Mouse (Mus musculus) limb, embryonic 15.5 days (tissue): ENCODE data around the gene Tmc5. TPM values are rescaled to one million over a fixed set of nuclear protein-coding genes. Genes with fewer than 3 reads are reported as not detected.

Source experiments
- ATAC-seq: fragments of 200-750 bp; cut with Nextera tagmentation; 2 replicates; pipeline ENCODE4 v1.8.0; 2017; ENCODE audit warnings: low read depth, moderate TSS enrichment; ENCODE audit not compliant: insufficient number of reproducible peaks, low FRiP score, low TSS enrichment
- H3K27ac ChIP-seq: fragments of 300-500 bp; sonication (generic); 2 replicates; pipeline ENCODE4 v1.5.1; 2015; ENCODE audit warnings: moderate library complexity, mild to moderate bottlenecking, inconsistent platforms
- H3K27me3 ChIP-seq: fragments of 300-500 bp; sonication (generic); 2 replicates; pipeline ENCODE4 v1.6.1; 2015; ENCODE audit warnings: inconsistent platforms
- H3K36me3 ChIP-seq: fragments of 300-500 bp; sonication (generic); 2 replicates; pipeline ENCODE4 v1.6.1; 2015; ENCODE audit warnings: inconsistent platforms
- H3K4me1 ChIP-seq: fragments of 300-500 bp; sonication (generic); 2 replicates; pipeline ENCODE4 v1.6.1; 2015; ENCODE audit warnings: inconsistent platforms
- H3K4me2 ChIP-seq: fragments of 300-500 bp; sonication (generic); 2 replicates; pipeline ENCODE4 v1.6.1; 2015; ENCODE audit warnings: mild to moderate bottlenecking, inconsistent platforms
- H3K4me3 ChIP-seq: fragments of 300-500 bp; sonication (generic); 2 replicates; pipeline ENCODE4 v1.5.1; 2015; ENCODE audit warnings: mild to moderate bottlenecking, inconsistent platforms
- H3K9ac ChIP-seq: fragments of 300-500 bp; sonication (generic); 2 replicates; pipeline ENCODE4 v1.6.1; 2015; ENCODE audit warnings: inconsistent platforms
- H3K9me3 ChIP-seq: fragments of 300-500 bp; sonication (generic); 2 replicates; pipeline ENCODE4 v1.6.1; 2016; ENCODE audit warnings: inconsistent platforms
- WGBS: fragments of 180-500 bp; shearing (Covaris S2); methylation state at CpG from one replicate; pipeline ENCODE4 v1.1.7; 2015; 5-methylcytosine and 5-hydroxymethylcytosine counted together
- polyA plus RNA-seq: library from polyadenylated mRNA; unstranded; fragments of >200 nt; fragmentation: Nextera tagmentation; extraction: Ambion mirVana; gene quantifications from 2 replicates; pipeline ENCODE4 v1.2.1, GENCODE M21; 2015

Gene Tmc5
- polyA plus RNA-seq, 1 experiment from 2014 or later, result 0.24 TPM

DNA sequence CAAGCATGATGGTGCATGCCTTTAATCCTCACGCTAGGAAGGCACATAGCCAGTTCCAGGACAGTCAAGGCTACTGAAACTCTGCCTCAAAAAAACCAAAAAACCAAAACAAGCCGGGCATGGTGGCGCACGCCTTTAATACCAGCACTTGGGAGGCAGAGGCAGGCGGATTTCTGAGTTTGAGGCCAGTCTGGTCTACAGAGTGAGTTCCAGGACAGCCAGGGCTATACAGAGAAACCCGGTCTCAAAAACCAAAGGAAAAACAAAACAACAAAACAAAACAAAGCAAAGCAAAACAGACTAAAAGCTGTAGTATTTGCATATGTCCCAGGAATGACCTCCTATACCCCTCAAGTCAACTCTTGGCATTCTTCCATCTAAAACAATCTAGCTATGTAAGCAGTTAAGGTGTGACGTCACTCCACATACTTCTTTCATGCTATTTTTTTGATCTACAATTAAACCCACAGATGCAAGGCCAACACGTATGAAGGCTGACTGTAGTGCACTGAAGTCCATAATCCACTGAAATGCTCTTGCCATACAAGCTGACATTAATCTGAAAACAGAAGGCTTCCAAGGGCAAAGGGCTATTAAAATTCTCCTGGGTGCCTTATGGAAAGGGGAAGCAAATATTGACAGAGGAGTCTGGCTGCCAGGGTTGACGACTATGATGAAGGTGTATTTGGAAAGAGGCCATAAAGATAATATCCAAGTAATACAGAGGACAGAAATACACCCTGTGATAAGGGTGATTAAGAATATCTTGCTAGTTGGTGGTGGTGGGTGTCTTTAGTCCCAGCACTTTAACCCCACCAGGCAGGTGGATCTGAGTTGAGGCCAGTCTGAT lies 107.1 kb downstream of the Tmc5 start:
- Histone ChIP-seq H3K4me3 (peak overlapping the region; percentile 92), H3K36me3 (no peaks in the 10 kb centered on the region), H3K27ac (no peak overlapping the region), H3K9ac (no peak overlapping the region; the same call in 1 of the 2 replicates), H3K4me1 (peaks cover 18% of the 10 kb centered on the region), H3K27me3 (no peaks in the 10 kb centered on the region), H3K4me2 (peak overlapping the region; percentile 85), H3K9me3 (no peaks in the 10 kb centered on the region)
- no peak for ATAC-seq
- 75% methylated on average over 9 of the region's 9 CpGs for WGBS

DNA sequence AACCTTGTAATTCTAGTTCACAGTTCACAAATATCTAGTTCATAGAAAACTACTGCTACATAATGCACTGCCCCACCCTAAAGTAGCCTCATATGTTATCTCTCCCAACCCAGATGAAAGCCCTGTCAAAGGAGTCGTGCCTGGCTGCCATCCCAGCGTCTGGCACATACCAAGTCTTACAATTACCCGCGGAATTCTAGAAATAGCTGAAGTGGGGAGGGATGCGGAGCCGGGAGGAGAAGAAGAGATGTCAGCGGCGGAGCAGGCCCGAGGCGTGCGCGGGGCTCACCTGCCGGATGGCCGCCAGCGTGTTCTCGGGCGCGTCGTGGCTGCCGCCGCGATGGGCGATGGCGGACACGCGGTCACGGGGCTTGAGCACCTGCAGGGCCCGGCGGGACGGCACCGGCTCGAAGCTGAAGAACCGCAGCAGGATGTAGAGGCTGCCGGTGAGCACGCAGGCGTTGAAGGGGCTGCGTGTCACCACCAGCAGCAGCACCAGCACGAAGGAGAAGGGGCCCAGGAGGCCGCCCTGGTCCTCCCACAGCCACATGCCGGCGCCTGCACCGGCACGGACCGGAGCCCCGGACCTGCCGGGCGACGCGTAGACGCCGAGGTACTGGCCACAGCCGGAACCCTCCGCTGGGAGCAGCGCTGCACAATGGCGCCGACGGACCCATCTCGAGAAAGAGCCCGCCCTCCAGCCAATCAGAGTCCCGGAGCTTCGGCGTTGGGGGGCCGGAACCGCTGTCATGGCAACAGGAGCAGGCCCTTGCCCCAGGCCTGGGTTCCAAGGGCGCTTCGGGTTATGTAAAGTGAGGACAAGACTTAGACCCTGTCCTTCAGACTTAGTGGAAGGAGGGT lies 108.2 kb downstream of the Tmc5 start, which contains the start of gene Gde1:
Gde1 (minus strand) TSS at position 678 of the 861 bp plus-strand sequence.
- Histone ChIP-seq H3K27me3 (no peaks in the 10 kb centered on the region), H3K9me3 (no peaks in the 10 kb centered on the region), H3K4me1 (peaks cover 18% of the 10 kb centered on the region), H3K4me3 (peak within 1 kb of the TSS; percentile 92), H3K9ac (peak within 1 kb of the TSS; percentile 86), H3K36me3 (no peaks in the 10 kb centered on the region), H3K4me2 (peak within 1 kb of the TSS; percentile 85), H3K27ac (peak within 1 kb of the TSS; percentile 82)
- under 1% methylated on average over 64 of the region's 66 CpGs for WGBS
- peak; percentile 86 for ATAC-seq

DNA sequence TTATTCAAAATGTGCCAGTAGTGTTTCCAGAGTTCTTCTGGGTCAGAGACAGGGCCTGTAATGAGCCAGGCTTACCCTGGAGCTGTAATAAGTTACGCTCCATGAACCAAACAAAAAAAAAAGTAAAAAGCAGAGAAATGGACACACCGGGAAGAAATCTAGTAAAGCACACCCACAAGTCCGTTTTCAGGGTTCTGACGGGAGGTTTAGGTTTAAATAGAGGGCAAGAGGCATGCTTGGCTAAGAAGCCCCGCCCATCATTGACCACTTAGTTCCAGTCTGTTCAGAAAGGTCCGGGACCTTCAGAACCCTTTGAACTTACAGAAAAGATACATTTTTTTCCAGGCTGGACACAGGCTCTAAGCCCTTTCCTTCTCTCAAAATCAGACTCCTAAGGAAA lies 109.0 kb downstream of the Tmc5 start:
- no peak for ATAC-seq
- Histone ChIP-seq H3K4me2 (peak overlapping the region; percentile 85), H3K36me3 (no peaks in the 10 kb centered on the region), H3K9me3 (no peaks in the 10 kb centered on the region), H3K4me3 (peak overlapping the region; percentile 92), H3K4me1 (peaks cover 18% of the 10 kb centered on the region), H3K27ac (no peak overlapping the region), H3K27me3 (no peaks in the 10 kb centered on the region), H3K9ac (0 out of 2 replicates have a peak overlapping the region, but pooled peaks have one; percentile 86)
- 44% methylated on average over 6 of the region's 6 CpGs for WGBS

DNA sequence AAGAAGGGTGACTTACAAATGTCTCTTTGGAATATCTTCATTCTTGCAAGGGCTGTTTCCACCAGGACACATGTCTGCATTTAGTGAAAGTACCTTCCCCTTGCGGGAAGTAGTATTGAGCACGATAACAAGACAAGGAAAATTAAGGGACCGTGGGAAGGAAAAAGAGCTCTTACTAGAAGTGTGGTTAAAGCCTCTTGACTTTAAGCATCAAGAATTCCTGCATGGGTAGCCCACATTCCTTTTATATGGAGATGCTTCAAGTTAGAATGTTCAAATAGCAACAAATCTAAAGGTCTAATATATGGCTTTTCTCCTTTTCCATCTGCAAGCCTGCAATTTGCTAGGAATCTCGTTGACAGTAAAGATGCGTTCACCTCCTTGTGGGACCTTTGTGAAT lies 109.4 kb downstream of the Tmc5 start:
- 84% methylated on average over 5 of the region's 5 CpGs for WGBS
- ATAC-seq, result no peak
- H3K4me2 ChIP-seq, result no peak overlapping the region
- no peaks in the 10 kb centered on the region for H3K27me3 ChIP-seq
- no peaks in the 10 kb centered on the region for H3K9me3 ChIP-seq
- H3K27ac ChIP-seq, result no peak overlapping the region
- H3K36me3 ChIP-seq, result no peaks in the 10 kb centered on the region
- H3K9ac ChIP-seq, result no peak overlapping the region
- H3K4me1 ChIP-seq, result peaks cover 18% of the 10 kb centered on the region
- no peak overlapping the region for H3K4me3 ChIP-seq

DNA sequence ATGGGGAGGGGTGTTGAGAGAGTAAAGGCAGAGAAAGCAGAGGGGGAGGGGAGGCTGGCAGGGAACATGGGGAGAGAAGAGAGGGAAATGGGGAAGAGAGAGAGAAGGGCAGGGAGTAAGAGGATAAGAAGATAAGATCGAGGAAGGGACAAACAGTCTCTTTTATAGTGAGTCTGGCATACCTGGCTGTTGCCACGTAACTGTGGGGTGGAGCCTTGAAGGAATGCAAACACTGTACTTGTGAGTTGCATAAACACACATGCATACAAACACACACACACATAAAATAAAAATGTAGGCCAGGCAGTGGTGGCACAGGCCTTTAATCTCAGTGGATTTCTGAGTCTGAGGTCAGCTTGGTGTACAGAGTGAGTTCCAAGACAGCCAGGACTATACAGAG lies 110.1 kb downstream of the Tmc5 start:
- Histone ChIP-seq H3K4me1 (peaks cover 18% of the 10 kb centered on the region), H3K4me3 (no peak overlapping the region), H3K27ac (no peak overlapping the region), H3K27me3 (no peaks in the 10 kb centered on the region), H3K9me3 (no peaks in the 10 kb centered on the region), H3K36me3 (no peaks in the 10 kb centered on the region), H3K9ac (no peak overlapping the region), H3K4me2 (no peak overlapping the region)
- 68% methylated on average over 2 of the region's 2 CpGs for WGBS
- ATAC-seq, result no peak

DNA sequence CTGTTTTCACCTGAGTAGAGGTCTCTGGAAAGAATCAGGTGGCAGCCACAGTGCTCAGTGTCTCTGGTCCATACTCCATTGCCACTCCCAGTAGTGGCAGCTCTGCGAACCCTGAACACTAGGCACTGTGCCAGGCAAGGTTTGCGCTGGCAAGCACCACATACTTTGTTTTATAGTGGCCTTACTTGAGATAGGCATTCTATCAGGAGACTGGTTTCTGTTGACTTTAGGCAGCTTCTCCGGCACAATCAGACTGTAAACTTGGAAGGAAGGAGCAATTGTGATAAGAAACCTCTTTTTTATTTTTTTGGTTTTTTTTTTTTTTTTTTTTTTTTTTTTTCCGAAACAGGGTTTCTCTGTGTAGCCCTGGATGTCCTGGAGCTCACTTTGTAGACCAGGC lies 110.9 kb downstream of the Tmc5 start:
- H3K4me2 ChIP-seq, result no peak overlapping the region
- no peak overlapping the region for H3K4me3 ChIP-seq
- no peak for ATAC-seq
- WGBS, result 72% methylated on average over 3 of the region's 4 CpGs
- H3K4me1 ChIP-seq, result peaks cover 20% of the 10 kb centered on the region
- H3K27ac ChIP-seq, result no peak overlapping the region
- no peak overlapping the region for H3K9ac ChIP-seq
- no peaks in the 10 kb centered on the region for H3K9me3 ChIP-seq
- no peaks in the 10 kb centered on the region for H3K36me3 ChIP-seq
- no peaks in the 10 kb centered on the region for H3K27me3 ChIP-seq

DNA sequence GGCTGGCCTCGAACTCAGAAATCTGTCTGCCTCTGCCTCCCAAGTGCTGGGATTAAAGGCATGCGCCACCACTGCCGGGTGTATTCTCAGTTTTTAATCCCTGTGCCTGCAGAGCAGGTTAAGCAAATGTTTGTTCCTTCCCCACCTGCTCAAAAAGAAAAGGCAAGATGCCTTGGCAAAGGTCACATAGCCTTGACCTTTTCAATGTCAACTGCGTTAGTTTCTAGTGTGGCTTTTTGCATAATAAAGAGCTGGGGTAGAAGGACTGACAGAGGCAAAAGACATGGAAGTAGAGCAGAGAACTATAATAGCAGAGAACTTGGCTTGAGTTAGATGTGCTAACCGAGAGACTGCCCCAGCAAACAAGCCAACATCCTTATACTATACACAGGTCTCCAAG lies 113.7 kb downstream of the Tmc5 start:
- H3K4me1 ChIP-seq, result peaks cover 14% of the 10 kb centered on the region
- 64% methylated on average over 5 of the region's 5 CpGs for WGBS
- no peak overlapping the region for H3K4me3 ChIP-seq
- no peak for ATAC-seq
- no peak overlapping the region for H3K27ac ChIP-seq
- no peaks in the 10 kb centered on the region for H3K36me3 ChIP-seq
- no peak overlapping the region for H3K4me2 ChIP-seq
- H3K9ac ChIP-seq, result no peak overlapping the region
- no peaks in the 10 kb centered on the region for H3K9me3 ChIP-seq
- H3K27me3 ChIP-seq, result no peaks in the 10 kb centered on the region

DNA sequence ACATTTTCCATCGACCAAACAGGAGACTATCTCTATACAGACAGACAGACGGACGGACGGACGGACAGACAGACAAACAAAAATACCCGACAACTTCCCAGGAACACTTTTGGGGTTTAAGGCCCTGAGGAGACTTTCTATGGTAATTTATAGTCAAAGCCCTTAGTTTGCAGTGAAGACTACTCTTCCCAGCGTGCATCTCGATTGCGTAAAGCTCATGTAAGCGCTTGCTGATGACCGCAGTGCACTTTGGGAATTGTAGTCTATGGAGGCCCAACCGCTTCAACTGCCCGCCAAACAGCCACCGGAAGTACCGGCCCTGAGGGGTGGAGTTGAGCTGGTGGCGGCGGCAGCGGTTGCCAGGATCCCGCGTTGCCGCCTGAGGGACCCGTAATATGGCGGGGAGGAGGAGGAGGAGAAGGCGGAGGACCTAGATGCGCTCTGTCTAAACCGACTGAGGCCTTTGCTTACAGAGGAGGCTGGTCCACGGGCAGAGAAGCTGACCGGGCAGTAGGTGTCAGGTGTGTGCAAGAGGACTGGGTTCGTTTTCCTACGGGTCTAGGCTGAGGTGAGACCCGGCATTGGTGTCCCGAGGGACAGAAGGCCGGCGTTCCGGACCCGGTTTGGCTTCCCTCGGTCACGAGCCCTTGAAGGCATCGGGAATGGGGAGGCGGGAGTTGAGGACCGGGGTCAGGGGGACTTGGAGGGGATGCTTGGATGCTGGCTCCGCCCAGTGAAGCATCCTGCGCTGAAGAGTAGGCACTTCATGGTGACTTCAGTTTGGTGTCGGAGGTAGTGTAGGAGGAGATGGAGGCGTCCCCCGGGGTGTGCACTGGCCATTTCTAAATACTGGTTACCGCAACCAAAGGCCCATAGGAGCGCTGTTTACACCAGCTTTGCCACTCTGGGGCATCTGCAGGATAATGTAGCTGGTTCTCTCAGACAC lies 115.4 kb downstream of the Tmc5 start, which contains the start of gene Ccp110:
Ccp110 (plus strand) TSS at position 325 of the 946 bp plus-strand sequence.
- Histone ChIP-seq H3K4me1 (peaks cover 9% of the 10 kb centered on the region), H3K4me3 (peak within 1 kb of the TSS; percentile 65), H3K36me3 (no peaks in the 10 kb centered on the region), H3K27ac (no peak within 1 kb of the TSS), H3K9me3 (no peaks in the 10 kb centered on the region), H3K27me3 (no peaks in the 10 kb centered on the region), H3K9ac (peak within 1 kb of the TSS; percentile 57), H3K4me2 (peak within 1 kb of the TSS; percentile 75)
- under 1% methylated on average over 48 of the region's 48 CpGs for WGBS
- peak; percentile 95 for ATAC-seq

DNA sequence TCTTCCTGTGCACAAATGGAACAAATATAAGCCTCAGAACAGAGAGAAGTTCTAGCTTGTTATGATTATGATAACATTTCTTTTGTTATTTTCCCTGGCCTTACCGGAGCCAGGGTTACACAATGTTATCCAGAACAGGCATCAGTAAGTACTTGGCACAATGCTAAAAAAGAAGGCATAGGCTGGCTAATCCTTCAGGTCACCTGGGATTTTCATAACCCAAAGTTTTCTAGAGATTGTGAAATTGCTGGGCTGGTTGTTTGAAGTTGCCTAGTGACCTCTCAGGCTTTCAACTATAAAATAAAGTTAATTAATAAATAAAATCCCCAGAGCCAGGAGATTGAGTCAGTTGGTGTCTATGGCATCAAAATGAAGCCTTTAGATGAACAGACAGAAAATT lies 117.8 kb downstream of the Tmc5 start:
- no peaks in the 10 kb centered on the region for H3K9me3 ChIP-seq
- H3K9ac ChIP-seq, result no peak overlapping the region
- H3K4me1 ChIP-seq, result peaks cover 9% of the 10 kb centered on the region
- no peaks in the 10 kb centered on the region for H3K27me3 ChIP-seq
- H3K36me3 ChIP-seq, result peaks cover 10% of the 10 kb centered on the region; the same call in 1 of the 2 replicates
- no peak overlapping the region for H3K4me3 ChIP-seq
- 90% methylated on average over 1 of the region's 1 CpGs for WGBS
- H3K27ac ChIP-seq, result no peak overlapping the region
- H3K4me2 ChIP-seq, result no peak overlapping the region
- no peak for ATAC-seq

DNA sequence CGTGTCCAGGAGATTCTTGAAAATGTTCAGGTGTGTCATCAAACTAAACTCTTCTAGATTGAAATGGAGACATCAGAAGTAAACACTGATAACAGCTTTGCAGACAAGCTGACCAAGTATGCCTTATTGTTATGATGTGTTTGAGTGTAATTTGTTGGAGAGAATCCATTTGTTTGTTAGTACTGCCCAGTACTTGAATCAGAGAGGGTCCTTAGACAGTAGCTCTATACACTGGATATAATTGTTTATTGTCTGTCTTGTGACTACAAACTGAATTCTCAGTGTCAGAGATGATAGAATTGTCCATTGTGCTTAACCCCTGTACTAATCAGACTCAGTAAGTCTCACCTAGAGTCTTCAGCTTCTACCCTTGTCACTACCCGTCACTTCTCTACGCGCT lies 121.0 kb downstream of the Tmc5 start:
- peaks cover 6% of the 10 kb centered on the region for H3K4me1 ChIP-seq
- ATAC-seq, result no peak
- H3K4me3 ChIP-seq, result no peak overlapping the region
- no peak overlapping the region for H3K27ac ChIP-seq
- H3K9me3 ChIP-seq, result no peaks in the 10 kb centered on the region
- peaks cover 25% of the 10 kb centered on the region for H3K36me3 ChIP-seq
- 94% methylated on average over 4 of the region's 4 CpGs for WGBS
- H3K27me3 ChIP-seq, result no peaks in the 10 kb centered on the region
- H3K4me2 ChIP-seq, result no peak overlapping the region
- H3K9ac ChIP-seq, result no peak overlapping the region

DNA sequence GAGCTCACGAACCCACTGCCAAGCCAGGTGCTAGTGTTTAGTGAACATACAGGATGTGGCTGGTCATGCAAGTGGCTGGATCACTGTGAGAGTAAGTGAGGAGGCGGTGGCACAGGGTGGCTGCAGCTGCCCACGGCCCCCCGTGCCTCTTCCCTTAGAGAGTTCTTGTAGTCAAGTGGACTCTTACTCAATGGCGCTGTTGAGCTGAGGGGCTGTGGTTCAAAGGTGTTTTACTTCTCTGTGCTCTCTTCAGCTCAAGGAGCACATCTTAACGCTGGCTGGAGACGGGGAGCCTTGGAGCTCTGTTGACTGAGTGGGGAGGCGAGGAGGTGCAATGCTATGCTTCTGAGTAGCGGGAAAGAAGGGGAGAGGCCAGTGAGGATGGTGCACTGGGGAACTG lies 126.8 kb downstream of the Tmc5 start:
- no peak overlapping the region for H3K4me2 ChIP-seq
- H3K27me3 ChIP-seq, result no peaks in the 10 kb centered on the region
- no peaks in the 10 kb centered on the region for H3K4me1 ChIP-seq
- H3K36me3 ChIP-seq, result peaks cover 51% of the 10 kb centered on the region
- H3K9me3 ChIP-seq, result no peaks in the 10 kb centered on the region
- no peak overlapping the region for H3K4me3 ChIP-seq
- WGBS, result 92% methylated on average over 9 of the region's 9 CpGs
- no peak for ATAC-seq
- H3K27ac ChIP-seq, result no peak overlapping the region
- no peak overlapping the region for H3K9ac ChIP-seq
